Mouse (Mus musculus): Measurements from ENCODE around the gene Mlph. TPM values are rescaled to one million over a fixed set of nuclear protein-coding genes. Genes with fewer than 3 reads are reported as not detected.

The Mlph gene
- total RNA-seq (2014; fragmentation: Nextera tagmentation) (not detected in 2 replicates), total RNA-seq (2017) (0.12 TPM in 1 of 2 replicates, not detected in the other), polyA plus RNA-seq (2012) (not detected in 2 replicates)

DNA sequence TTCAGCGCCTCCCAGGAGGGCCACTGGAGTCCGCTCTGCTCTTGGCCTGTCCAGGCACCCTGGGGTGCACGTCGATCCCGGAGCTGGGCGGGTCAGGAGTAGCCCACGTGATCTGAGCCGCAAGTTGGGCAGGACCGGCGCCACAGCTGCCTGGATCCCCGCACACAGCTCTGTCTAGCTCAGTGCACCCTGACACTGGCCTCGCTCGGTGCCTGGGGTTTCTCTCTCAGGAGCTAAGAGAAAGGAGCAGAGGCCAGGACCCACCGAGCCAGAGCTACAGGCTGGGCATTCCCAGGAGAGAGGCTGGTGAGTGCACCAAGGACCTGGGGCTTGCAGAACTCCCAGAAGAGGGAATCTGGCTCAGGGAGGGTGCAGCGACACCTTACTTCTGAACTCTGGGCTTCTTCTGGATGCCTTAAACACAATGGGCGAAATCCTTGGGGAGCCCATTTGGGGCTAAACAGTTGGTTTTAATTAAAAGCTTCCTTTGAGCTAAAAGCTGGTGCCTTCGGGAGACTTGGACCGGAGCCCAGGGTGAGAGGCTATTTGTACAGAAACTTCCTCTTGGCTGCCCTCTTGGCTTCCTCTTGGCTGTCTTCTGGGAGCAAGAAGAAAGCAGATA is at the start of gene Mlph:
Gene Mlph (plus strand): TSS at position 138 of the 622 bp plus-strand sequence.
- no peak for DNase-seq (ENCODE audit: low spot score)
- Histone ChIP-seq H3K27me3 (ENCODE audit: insufficient read depth, low read length) (no peaks in the 10 kb centered on the region), H3K4me3 (ENCODE audit: low read depth, low read length) (peak within 1 kb of the TSS; percentile 28; the same call in 1 of the 2 replicates), H3K9me3 (replicated peaks) (peaks cover 81% of the 10 kb centered on the region), H3K36me3 (replicated peaks) (no peaks in the 10 kb centered on the region), H3K4me1 (ENCODE audit: insufficient read depth, low read depth, low read length) (no peaks in the 10 kb centered on the region; the same call in 1 of the 2 replicates)
- no peak for TF ChIP-seq GATA2 (IDR thresholded peaks at IDR 0.05; ENCODE audit: borderline replicate concordance, low read depth, low read length)
- no peak for TF ChIP-seq CTCF (IDR thresholded peaks at IDR 0.05; ENCODE audit: low read depth, low read length)
- no peak for TF ChIP-seq POLR2AphosphoS5 (IDR thresholded peaks at IDR 0.05; ENCODE audit: insufficient replicate concordance, low read depth, low read length)
- no peak for TF ChIP-seq TAL1 (conservative IDR thresholded peaks at IDR 0.05; ENCODE audit: low read depth, low read length)
- TF ChIP-seq GATA1 (IDR thresholded peaks at IDR 0.05; ENCODE audit: borderline replicate concordance, low read length), result no peak
- no peak for ATAC-seq (ENCODE audit: extremely low read depth, insufficient number of reproducible peaks, low FRiP score, poor library complexity, severe bottlenecking)

- TF ChIP-seq GATA2 (IDR thresholded peaks at IDR 0.05; ENCODE audit: borderline replicate concordance, low read depth, low read length), result no peak
- no peak for TF ChIP-seq POLR2AphosphoS5 (IDR thresholded peaks at IDR 0.05; ENCODE audit: insufficient replicate concordance, low read depth, low read length)
- TF ChIP-seq CTCF (IDR thresholded peaks at IDR 0.05; ENCODE audit: low read depth, low read length), result no peak
- no peak for TF ChIP-seq GATA1 (IDR thresholded peaks at IDR 0.05; ENCODE audit: borderline replicate concordance, low read length)
- TF ChIP-seq TAL1 (conservative IDR thresholded peaks at IDR 0.05; ENCODE audit: low read depth, low read length), result no peak
- DNase-seq (ENCODE audit: low spot score) (no peak), ATAC-seq (ENCODE audit: extremely low read depth, insufficient number of reproducible peaks, low FRiP score, poor library complexity, severe bottlenecking) (no peak)
- no peaks in the 10 kb centered on the region for H3K4me1 ChIP-seq (ENCODE audit: insufficient read depth, low read depth, low read length)
- peaks cover 65% of the 10 kb centered on the region for H3K9me3 ChIP-seq (replicated peaks)
- no peaks in the 10 kb centered on the region for H3K36me3 ChIP-seq (replicated peaks)
- no peak overlapping the region for H3K4me3 ChIP-seq (ENCODE audit: low read depth, low read length)
- H3K27me3 ChIP-seq (ENCODE audit: insufficient read depth, low read length), result no peaks in the 10 kb centered on the region
Observed at GRCm38 (mm10) chr1:90866734-90867133, 48.2 kb upstream of the Mlph start.

DNA sequence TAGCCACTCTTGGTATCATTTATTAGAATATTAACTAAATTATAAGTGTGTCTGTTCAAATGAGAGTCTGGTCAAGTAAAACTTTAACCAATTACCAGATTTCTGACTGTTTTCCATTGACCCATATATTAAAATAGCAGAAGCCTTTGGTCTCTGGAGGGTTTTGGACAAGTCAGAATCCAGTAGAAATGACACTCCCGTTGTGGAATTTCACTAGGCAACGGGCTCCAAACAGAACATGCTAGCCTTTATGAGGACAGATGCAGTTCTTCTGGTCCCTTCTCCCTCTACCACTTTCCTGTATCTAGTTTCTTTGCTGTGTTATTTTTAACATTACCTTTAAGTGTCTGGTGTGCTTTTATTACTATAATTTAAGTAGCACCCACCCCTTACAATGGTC is 44.3 kb upstream of the Mlph start:
- no peak for ATAC-seq (ENCODE audit: extremely low read depth, insufficient number of reproducible peaks, low FRiP score, poor library complexity, severe bottlenecking)
- no peaks in the 10 kb centered on the region for H3K27me3 ChIP-seq (ENCODE audit: insufficient read depth, low read length)
- no peak for TF ChIP-seq POLR2AphosphoS5 (IDR thresholded peaks at IDR 0.05; ENCODE audit: insufficient replicate concordance, low read depth, low read length)
- no peak for TF ChIP-seq CTCF (IDR thresholded peaks at IDR 0.05; ENCODE audit: low read depth, low read length)
- TF ChIP-seq GATA1 (IDR thresholded peaks at IDR 0.05; ENCODE audit: borderline replicate concordance, low read length), result no peak
- no peak for TF ChIP-seq TAL1 (conservative IDR thresholded peaks at IDR 0.05; ENCODE audit: low read depth, low read length)
- TF ChIP-seq GATA2 (IDR thresholded peaks at IDR 0.05; ENCODE audit: borderline replicate concordance, low read depth, low read length), result no peak

DNA sequence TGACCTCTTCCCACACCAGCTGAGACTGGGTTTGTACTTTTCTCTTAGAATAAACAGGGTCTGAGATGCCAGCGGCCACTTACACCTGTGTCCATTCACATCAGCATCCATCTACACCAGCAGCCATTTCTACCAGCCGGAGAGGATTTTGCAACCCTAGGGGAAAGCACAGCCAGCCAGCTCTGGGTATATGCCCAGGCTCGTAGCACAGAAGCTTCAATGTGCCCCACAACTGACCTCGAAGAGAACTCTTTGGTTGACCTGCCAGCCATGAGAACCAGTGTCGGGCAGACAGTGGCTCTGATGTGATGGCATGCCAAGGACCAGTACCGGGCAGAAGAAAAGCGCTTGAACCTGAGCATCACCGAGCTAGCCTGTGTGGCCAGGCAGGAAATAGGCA is 39.5 kb upstream of the Mlph start:
- no peaks in the 10 kb centered on the region for H3K27me3 ChIP-seq (ENCODE audit: insufficient read depth, low read length)
- H3K9me3 ChIP-seq (replicated peaks), result peaks cover 63% of the 10 kb centered on the region
- no peaks in the 10 kb centered on the region for H3K4me1 ChIP-seq (ENCODE audit: insufficient read depth, low read depth, low read length)
- no peak for TF ChIP-seq CTCF (IDR thresholded peaks at IDR 0.05; ENCODE audit: low read depth, low read length)
- no peak for TF ChIP-seq GATA1 (IDR thresholded peaks at IDR 0.05; ENCODE audit: borderline replicate concordance, low read length)
- no peak for TF ChIP-seq POLR2AphosphoS5 (IDR thresholded peaks at IDR 0.05; ENCODE audit: insufficient replicate concordance, low read depth, low read length)
- TF ChIP-seq GATA2 (IDR thresholded peaks at IDR 0.05; ENCODE audit: borderline replicate concordance, low read depth, low read length), result no peak
- TF ChIP-seq TAL1 (conservative IDR thresholded peaks at IDR 0.05; ENCODE audit: low read depth, low read length), result no peak
- DNase-seq (ENCODE audit: low spot score) (no peak), ATAC-seq (ENCODE audit: extremely low read depth, insufficient number of reproducible peaks, low FRiP score, poor library complexity, severe bottlenecking) (no peak)
- no peaks in the 10 kb centered on the region for H3K36me3 ChIP-seq (replicated peaks)
- no peak overlapping the region for H3K4me3 ChIP-seq (ENCODE audit: low read depth, low read length)

More for the DNA sequence above, 44.3 kb upstream of the Mlph start:
- Histone ChIP-seq H3K4me1 (ENCODE audit: insufficient read depth, low read depth, low read length) (no peaks in the 10 kb centered on the region), H3K4me3 (ENCODE audit: low read depth, low read length) (no peak overlapping the region), H3K9me3 (replicated peaks) (peaks cover 70% of the 10 kb centered on the region), H3K36me3 (replicated peaks) (no peaks in the 10 kb centered on the region)
- no peak for DNase-seq (ENCODE audit: low spot score)

DNA sequence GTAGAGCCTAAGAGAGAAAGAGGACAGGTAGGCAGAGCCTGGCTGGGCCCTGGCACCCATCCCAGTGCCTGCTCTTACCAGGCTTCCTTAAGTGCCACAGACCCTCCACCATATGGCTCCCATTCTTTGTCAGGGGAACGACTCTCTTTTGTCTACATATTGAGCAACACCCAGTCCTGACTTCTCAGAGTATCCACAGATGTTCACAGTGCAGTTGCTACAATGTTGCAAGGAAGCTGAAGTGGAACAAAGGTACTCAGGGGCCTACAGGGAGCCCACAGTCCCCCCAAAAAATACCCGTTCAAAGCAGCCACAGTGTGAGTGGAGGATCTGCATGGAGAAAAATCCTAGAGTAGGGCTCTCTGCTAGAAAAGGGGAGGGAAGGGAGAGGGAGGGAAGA is 38.9 kb upstream of the Mlph start:
- ATAC-seq (ENCODE audit: extremely low read depth, insufficient number of reproducible peaks, low FRiP score, poor library complexity, severe bottlenecking) (no peak), DNase-seq (ENCODE audit: low spot score) (no peak)
- H3K27me3 ChIP-seq (ENCODE audit: insufficient read depth, low read length), result no peaks in the 10 kb centered on the region
- H3K4me1 ChIP-seq (ENCODE audit: insufficient read depth, low read depth, low read length), result no peaks in the 10 kb centered on the region
- H3K9me3 ChIP-seq (replicated peaks), result peaks cover 61% of the 10 kb centered on the region
- H3K4me3 ChIP-seq (ENCODE audit: low read depth, low read length), result no peak overlapping the region
- TF ChIP-seq POLR2AphosphoS5 (IDR thresholded peaks at IDR 0.05; ENCODE audit: insufficient replicate concordance, low read depth, low read length) (no peak), GATA1 (IDR thresholded peaks at IDR 0.05; ENCODE audit: borderline replicate concordance, low read length) (no peak), GATA2 (IDR thresholded peaks at IDR 0.05; ENCODE audit: borderline replicate concordance, low read depth, low read length) (no peak), TAL1 (conservative IDR thresholded peaks at IDR 0.05; ENCODE audit: low read depth, low read length) (no peak), CTCF (IDR thresholded peaks at IDR 0.05; ENCODE audit: low read depth, low read length) (no peak)
- no peaks in the 10 kb centered on the region for H3K36me3 ChIP-seq (replicated peaks)

DNA sequence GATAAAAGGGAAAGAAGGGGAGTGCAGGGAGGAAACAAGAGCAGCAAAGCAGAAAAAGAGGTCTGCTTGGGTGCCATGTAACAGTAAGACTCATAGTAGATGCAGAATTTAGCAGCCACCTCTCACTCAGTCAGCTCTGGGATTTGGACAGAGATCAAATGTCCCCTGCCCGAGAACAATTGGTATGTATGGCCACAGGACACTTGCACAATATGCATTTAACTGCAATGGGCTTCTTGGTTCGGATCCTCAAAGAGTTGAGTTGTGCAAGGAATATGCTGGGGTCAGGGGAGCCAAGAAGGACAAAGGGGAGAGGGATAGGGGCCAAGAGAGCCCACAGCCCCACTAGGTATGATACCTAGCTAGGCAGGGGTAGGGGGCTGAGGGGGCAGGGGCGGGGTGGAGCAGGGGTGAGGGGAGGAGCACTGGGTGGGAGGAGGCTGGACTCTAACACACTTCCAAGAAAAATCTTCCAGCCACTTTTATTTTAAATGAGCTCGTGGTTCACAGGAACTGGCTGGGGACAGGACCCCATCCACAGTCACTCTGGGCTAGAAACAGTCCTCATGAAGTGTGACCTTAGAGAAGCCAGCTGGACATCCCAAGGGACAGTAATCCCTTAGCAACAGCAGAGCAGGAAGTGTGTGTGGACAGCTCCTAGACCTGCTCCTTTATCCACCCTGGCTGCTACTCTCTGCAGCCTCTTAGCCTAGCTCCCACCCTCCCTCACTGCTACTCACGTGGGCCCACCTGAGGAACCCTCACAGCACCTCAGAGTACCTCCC is 38.2 kb upstream of the Mlph start:
- Histone ChIP-seq H3K27me3 (ENCODE audit: insufficient read depth, low read length) (no peaks in the 10 kb centered on the region), H3K4me1 (ENCODE audit: insufficient read depth, low read depth, low read length) (no peaks in the 10 kb centered on the region), H3K36me3 (replicated peaks) (no peaks in the 10 kb centered on the region), H3K9me3 (replicated peaks) (peaks cover 57% of the 10 kb centered on the region), H3K4me3 (ENCODE audit: low read depth, low read length) (no peak overlapping the region)
- TF ChIP-seq POLR2AphosphoS5 (IDR thresholded peaks at IDR 0.05; ENCODE audit: insufficient replicate concordance, low read depth, low read length) (no peak), TAL1 (conservative IDR thresholded peaks at IDR 0.05; ENCODE audit: low read depth, low read length) (no peak), GATA2 (IDR thresholded peaks at IDR 0.05; ENCODE audit: borderline replicate concordance, low read depth, low read length) (no peak), GATA1 (IDR thresholded peaks at IDR 0.05; ENCODE audit: borderline replicate concordance, low read length) (no peak), CTCF (IDR thresholded peaks at IDR 0.05; ENCODE audit: low read depth, low read length) (no peak)
- ATAC-seq (ENCODE audit: extremely low read depth, insufficient number of reproducible peaks, low FRiP score, poor library complexity, severe bottlenecking) (no peak; the same call in 1 of the 2 replicates), DNase-seq (ENCODE audit: low spot score) (no peak)

Measured in G1E (cell line).